Mouse (Mus musculus): ENCODE measurements around the gene Ubr7.

Gene Ubr7

DNA sequence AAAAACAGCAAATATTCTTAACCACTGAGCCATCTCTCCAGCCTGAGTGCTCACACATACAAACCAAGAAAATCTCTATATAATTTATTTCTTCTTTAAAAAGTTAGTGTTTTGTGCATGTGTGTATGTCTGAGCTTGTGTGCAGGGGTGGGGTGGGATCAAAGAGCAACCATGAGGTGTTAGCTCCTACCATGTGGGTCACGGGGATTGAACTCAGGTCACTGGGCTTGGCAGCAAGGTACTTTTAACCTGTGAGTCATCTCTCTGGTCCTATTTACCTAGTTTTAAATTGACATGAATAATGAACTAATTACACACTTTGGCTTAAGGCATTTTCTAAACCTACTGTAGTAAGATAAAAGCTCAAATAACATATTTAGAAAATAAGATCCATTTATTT is 68.6 kb downstream of the Ubr7 start:
- DNase-seq (ENCODE audit: low spot score in 2 of 2): no peak

DNA sequence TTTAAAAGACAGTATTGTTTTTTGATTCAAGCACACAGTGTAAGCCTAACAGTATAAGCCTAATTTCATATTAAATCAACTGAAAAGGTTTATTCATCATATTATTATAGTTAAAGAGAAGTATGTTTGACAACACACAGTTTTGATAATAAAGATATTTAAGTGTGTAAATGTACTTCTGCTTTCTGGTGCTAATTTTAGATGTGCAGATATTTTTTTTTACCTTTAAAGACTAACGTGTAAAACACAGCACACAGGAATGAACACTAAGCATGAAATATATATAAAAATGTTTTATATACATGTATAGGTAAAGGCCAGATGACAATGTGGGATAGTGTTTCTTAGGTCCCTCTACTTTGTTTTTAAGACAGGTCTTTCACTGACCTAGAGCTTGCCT is 69.4 kb downstream of the Ubr7 start:
- DNase-seq (ENCODE audit: low spot score in 2 of 2): no peak

Data from spleen, postnatal 36 days (tissue).